Mouse (Mus musculus): ENCODE data around the gene Dnph1.

Gene Dnph1

DNA sequence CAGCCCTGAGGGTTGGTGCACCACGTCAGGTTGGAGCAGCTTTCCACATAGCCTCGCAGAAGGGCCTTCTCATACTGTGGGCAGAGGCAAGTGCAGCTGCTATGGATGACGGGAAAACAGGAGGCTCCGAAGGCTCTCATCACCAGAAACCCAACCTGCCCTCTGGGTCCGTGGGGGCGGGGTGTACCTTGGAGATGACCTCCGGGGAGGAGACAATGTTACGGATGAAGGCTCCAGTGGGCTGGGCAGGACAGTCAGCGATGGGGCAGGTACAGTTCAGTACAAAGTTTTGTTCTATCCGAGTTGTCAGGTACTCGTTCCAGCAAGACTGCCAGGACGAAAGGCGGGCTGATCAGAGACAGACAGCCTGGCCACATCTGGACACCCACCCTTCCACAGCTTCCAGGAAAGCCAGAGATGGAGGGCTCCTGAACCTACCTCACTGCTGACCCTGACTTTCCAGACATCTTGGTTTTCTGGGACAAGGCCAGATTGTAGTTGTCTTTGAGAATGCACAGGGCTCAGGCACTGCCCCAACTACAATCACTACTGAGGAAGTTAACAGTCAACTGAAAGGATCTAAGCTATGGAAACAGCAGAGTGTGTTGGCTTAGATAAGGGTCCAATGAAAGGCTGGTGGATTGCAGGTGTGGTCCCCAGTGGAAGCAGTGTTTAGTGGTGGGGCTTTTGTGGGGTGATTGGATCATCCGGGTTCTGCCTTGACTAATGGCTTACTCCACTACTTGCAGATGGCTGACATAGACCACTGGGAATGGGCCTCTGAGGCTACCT, 7.5 kb downstream of the Dnph1 start:
- DNase-seq (ENCODE audit: low read depth): no peak

DNA sequence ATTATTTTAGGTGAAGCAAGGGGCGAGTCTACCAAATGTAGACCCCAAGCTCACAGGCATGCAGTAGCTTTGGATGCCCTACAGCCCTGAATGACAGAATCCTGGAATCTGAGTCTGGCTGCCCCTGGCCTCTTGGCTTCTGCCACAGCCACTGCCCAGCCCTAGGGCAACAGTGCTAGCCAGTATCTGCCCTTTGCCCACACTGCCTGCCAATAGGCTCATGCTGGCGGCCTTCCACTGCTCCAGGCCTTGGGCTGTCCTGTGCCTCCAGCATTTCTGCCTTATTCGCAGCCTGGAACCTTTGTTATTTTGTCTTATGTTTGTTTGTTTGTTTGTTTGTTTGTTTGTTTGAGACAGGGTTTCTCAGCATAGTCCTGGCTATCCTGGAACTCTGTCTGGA, 9.1 kb downstream of the Dnph1 start:
- no peak for DNase-seq (ENCODE audit: low read depth)

DNA sequence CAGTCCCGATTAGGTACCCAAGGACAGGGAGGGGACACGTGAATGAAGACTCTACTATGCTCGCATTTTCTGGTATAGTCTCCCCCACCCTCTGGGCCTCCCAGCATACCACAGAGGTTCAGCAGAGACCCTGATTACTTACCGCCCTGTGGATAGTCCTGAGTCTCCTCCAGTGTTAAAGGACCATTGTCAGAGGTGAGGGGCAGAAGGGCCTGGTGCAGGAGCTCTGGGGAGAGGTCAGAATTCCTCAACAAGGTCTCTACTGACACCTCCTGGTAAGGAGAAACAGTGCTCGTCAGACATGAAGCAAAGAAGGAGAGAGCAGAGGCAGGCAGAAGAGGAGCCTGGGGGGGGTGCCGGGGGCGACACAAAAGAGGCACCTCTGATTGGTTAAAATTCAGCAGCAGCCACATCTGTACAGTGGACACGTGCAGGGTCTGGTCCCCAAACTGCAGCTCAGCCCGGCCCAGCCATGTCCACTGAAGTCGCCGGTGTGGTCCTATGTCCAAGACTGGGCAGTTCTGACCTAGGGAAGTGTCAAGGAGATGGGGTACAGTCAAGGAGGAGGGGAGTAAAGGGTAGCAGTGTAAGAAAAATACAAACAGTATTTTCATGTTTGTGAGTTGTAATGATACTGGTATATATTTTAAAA, 14.7 kb downstream of the Dnph1 start:
- DNase-seq (ENCODE audit: low read depth): no peak

DNA sequence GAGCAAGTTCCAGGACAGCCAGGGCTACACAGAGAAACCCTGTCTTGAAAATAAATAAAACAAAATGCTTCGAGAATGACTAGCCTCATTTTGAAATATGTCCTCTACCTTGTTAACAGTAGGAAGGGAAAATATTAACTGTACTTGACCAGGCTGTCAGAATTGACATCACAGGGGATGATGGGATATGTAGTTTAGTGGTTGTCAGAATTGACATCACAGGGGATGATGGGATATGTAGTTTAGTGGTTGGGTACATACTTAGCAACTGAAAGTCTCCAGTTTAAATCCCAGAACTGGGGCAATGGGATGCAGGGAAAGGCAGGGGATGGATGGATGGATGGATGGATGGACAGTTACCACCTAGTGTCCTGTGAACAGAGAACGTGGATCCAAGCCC, 16.8 kb downstream of the Dnph1 start:
- no peak for DNase-seq (ENCODE audit: low read depth)

DNA sequence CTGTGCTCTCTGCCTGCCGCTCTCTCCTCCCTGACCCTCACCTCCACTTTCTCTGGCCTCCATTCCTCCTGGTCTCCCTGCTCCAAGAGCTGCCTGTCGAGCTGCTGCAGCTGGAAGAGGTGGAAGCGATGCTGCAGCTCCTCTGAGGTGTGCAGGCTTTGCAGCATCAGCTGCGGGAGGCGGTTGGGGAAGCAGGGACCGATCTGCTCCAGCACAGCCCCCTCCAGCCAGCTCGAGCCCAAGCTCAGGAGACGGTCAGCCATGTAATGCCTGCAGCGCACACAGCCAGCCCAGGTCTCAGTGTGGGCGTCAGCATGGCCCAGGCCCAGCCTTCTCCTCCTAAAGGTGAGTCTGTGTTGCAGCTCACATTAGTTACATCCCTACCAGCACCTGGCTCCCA, 23.5 kb downstream of the Dnph1 start:
- DNase-seq (ENCODE audit: low read depth): no peak

DNA sequence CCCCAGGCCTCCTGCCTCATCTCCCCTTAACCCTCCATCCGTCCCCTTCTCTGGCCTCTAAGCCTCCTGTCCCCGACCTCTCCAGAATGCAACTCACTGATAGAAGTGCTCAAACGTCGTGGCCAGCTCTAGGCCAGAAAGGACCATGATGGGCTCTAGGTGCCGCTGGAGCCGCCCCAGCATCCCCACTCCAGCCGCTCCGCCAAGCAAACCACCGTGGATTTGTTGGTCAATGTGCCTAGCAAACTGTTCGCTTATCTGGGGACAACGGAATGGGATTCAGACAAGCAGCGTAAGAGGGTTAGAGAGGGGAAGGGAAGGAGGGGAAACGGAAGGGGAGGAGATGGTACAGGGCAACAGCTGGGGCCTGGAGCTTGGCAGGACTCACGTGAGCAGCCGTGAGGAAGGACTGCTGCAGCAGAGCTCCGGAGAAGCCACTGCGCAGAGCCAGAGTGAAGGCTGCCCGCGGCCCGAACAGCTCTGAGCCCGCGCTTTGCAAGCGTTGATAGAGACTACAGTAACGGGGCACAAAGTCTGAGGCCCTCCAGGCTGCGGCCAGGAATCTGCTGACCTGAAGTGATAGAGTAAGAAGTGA, 24.0 kb downstream of the Dnph1 start:
- DNase-seq (ENCODE audit: low read depth): no peak

DNA sequence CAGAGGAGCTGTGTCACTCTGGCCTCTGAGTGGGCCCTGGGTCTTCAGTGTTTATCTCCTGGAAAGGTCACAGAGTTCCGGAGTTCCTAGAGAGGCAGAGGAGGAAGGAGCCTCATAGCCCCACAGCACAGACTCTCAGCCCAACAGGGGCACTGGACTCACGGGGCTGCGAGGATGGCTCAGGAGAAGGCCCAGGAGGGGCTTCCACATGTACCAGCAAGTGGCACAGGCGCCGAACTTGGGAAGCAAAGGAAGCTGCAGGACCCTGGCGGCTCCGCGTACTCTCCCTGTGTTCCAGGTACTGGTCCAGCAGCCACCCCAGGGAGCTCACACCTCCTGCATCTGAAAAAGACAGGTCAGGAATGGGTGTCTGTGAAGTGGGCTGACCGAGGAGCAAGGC, 24.7 kb downstream of the Dnph1 start:
- no peak for DNase-seq (ENCODE audit: low read depth)

DNA sequence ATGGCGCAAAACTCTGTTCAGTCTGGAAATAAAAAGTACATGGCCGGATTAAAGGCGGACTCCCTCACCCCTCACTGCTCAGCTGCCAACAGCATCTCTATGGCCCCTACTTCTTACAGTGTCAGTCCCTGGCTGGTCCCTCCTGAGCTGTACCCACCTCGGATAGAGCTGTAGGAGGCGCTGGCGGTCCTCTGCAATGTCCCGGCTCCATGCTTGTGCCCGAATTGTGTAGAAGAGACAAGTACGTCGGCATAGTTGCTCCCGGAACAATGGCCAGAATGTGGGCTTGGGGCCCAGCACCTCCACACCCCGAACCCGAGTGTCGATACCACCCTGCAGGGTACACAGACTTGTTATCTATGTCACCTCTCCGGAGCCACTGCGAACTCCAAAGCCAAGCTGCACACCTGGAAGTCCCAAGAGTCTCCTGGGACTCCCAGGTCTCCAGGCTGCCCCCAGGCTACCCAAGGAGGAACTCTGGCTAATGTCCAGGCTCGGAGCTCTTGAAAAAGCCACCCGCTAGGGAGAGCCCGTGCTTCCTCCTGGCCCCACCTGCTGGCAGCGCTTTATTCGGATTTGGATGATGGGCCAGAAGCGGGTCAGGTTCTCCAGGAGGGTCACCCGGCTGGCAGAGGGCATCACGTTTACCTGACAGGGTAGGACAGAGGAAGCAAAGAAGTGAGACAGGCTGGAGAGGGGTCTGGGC, 25.6 kb downstream of the Dnph1 start:
- DNase-seq (ENCODE audit: low read depth): no peak

DNA sequence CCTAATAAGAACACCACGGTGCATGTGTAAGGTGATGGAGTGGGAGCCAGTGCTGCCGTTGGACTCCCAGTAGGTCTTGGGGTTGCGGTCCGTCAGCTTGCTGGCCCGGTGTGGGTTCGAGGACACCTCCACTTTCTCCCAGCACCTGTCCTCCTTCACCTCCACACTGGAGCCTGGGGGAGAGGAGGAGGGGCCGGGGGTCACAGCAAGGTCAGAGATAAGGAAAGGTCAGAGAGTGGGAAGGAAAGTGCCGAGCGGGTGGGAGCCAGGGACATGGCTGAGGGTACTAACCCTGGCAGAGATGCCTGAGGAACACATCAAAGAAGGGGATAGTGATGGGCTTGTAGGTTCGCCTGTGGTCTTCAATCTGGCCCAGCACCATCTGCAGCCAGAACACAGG, 28.6 kb downstream of the Dnph1 start:
- no peak for DNase-seq (ENCODE audit: low read depth)

DNA sequence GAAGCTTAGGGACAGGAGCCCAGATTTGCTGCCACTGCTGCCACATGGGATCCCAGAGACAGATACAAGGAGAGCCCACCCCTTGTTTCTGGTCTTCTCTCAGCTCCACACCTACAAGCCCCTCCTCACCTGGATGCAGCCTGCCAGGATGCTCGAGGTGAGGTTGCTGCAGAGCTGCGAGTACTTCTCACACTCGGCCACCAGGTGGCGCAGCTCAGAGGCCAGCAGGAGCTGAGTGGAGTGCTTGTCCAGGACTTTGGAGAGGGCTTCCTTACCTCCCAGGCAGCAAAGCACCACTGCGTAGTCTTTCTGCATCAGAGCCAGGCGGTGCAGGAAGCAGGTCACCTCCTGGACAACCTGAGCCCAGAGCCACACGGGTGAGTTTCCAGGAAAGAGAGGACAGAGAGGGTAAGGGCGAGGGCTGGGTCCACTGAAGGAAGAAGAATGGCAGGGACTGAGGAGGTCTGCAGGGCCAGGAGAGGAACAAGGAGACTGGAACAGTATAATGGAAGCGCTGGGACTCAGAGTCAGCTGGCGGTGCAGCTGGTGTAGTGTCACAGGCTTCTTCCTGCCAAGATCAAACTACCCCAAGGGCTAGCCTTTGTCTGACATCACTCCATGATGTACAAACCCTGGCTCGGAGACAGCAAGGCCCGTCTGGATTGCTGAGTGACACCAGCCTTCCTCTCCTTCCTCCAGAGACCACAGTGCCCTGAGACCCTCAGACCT, 29.2 kb downstream of the Dnph1 start:
- DNase-seq (ENCODE audit: low read depth): peak; percentile 80

DNA sequence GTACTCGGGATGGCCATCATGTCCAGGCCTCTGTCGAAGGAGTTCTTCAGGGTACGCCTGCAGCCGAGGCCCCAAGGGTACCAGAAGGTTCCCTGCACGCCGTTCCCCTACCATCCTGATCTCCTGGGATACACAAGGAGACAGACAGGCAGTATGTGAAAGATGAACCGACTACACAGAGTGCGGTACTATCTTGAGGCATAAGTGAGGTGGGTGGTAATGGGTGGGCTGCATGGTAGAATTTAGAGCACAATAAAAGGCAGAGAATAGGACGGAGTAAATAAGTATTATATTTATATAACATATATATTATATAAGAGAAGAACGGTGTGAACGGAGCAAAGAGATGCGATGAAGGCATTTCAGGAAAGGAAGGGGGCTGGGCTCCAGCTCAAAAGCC, 47.1 kb downstream of the Dnph1 start:
- DNase-seq (ENCODE audit: low read depth): no peak

DNA sequence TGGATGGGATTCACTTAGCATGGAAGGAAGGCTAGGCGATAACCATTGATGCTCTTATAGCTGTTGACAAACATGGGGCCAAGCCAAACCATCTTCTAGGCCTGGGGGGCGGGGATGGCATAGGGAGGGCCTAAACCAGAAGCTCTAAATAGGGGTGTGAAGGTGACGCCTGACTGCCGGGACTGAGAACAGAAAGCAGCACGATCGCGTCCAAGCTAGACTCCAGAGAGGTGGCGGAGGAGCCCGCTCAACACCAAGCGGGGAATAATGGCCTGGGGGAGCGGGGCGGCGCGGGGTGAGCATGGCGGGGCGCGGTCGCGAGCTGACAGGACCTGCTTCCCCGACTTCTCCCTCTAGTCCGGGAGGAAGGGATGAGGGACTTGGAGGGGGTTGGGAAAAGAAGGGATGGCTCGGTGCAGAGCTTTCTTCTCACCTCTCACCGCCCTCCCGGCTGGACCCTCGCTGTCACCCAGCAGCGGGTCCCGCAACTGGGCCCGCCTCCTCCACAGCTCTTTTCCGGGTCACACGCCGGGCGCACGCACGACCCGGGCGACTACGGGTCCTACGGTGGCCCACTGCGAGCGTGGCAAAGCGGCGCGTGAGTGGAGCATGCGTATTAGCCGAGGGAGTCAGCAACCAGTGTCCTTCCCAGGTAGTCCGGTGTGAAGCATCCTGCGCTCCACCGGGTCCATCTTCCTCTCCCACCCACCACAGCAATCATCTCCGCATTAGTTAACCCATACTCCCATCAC, 49.5 kb downstream of the Dnph1 start, which contains the start of gene Cul9:
Gene Cul9 (minus strand): TSS at position 576 of the 752 bp plus-strand sequence.
- DNase-seq (ENCODE audit: low read depth): peak; percentile 54

DNA sequence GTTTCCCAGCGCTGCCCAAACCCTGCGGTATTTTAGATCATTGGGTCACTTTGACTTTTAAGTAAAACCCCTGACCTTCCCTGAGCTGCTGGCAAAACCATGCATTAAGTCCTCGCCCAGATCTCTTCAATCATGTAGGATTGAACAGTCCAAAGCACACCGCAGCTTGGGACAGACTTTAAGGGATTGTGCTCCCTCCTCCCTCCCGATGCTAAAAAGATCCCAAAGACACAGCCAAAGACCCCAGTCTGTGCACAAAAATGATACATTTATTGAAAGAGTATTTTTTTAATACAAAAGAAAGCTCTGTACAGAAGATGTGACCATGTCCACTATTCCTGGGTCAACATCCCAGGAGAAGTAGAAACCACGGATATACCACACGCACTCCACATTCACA, 50.1 kb downstream of the Dnph1 start:
- DNase-seq (ENCODE audit: low read depth): no peak

DNA sequence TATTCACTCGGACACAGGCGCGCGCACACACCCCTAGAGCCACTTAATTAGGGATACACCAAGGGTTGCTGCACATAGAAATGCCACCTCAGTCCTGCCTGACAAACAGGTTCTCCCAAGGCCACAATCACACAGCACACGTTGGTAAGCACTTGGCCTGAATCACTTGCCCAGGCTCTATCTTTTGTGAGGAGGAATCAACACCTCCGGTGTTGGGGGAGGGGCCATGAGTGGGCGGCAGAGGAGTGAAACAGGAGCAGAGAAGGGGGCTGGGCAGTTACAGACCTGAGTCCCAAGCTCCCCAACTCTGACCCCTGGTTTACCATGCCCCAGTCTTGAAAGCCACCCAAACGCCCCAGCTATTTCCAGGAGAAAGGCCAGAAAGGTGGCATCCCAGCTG, 50.5 kb downstream of the Dnph1 start:
- no peak for DNase-seq (ENCODE audit: low read depth)

DNA sequence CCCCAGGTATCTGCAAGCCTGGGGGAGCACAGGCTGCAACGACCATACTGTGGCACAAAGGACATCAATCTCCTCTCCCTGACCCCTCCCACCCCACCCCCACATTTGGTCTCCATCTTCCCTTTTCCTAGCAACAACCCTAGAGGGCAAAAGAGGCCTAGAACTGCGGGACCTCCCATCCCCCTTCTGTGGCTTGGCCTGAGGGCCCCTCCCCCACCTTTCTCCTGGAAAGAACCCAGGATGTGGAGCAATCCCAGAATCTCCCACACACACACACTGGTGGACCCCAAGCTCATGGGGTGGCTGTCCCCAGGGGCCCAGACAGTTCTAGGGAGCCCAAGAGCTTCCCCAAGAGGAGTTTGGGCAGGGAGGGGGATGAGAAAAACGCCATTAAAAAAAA, 51.4 kb downstream of the Dnph1 start:
- no peak for DNase-seq (ENCODE audit: low read depth)

DNA sequence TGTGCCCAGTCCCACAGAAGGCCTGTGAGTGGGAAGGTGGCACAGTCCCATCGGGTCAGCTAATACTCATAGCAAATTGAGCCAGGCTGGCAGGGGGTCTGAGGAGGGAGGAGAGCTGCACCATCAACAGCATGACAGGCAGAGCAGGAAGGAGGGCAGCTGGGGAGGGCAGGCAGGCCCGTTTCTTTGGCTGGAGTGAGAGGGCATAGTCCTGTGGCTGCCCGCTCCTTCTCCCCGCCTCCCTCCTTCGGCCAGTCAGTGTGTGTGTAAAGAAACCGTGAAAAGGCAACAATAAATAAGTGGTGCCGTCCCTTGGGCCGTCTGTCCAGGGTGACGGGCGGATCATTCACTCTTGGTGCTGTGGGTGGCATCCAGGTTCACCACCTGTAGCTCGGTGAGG, 52.2 kb downstream of the Dnph1 start:
- DNase-seq (ENCODE audit: low read depth): no peak

DNA sequence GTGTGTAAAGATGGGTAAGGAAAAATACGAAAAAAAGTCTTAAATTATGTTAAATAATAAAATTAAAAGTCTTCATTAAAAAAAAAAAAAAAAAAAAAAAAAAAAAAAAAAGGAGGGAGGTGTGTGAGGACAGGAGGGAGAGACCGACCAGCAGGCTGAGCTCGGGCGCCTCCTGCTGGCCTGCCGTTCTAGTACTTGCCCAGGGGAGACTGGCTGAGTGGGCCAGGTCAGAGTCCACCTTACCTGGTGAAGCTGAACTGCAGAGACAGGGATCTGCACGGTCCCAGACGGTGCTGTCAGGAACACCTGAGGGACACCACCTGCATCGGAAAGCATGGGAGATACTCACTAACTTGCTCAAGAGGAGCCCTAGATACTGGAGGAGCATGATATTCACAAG, 52.7 kb downstream of the Dnph1 start:
- DNase-seq (ENCODE audit: low read depth): peak; percentile 66
